Mouse (Mus musculus): Measurements from ENCODE around the gene Atp2c2.

DNA sequence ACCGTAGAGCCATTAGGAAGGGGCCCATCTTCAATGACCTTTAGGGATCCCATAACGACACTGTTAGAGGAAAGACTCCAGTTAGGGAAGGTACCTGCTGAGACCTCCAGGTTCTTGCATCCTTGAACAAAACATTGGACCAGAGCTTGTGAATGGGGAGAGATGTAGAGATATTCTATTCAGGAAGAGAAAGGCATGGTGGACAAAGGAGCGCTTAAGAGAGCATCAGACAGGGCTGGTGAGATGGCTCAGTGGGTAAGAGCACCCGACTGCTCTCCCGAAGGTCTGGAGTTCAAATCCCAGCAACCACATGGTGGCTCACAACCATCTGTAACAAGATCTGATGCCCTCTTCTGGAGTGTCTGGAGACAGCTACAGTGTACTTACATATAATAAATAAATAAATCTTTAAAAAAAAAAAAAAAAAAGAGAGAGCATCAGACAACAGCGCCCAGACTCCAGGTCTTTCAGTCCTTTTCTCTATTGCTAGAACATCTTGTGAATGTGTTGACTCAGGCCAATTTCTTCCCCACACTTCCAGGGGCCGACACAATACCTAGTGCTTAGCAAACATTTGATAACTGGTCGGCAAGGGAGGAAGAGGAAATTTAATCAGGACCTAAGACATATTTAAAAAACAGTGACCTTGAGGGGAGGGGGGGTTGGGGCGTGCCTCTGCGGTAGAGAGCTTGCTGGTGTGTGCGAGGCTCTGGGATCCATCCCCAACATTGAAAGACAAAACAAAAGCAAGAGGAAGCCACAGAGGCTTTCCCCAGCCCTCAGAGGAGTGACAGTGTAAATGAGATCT lies 37.5 kb downstream of the Atp2c2 start:
- TF ChIP-seq CTCF (IDR thresholded peaks at IDR 0.05; ENCODE audit: insufficient read depth, low read depth, low read length) (no peak), POLR2A (IDR thresholded peaks at IDR 0.05; ENCODE audit: insufficient read depth, low read depth, low read length) (no peak)

All from olfactory bulb, adult 2 months (tissue).